Mouse (Mus musculus) forebrain, embryonic 16.5 days (tissue): ENCODE data around the gene Ctf2. TPM values are rescaled to one million over a fixed set of nuclear protein-coding genes. Genes with fewer than 3 reads are reported as not detected.
"Not testable (repeated sequence)": the region's sequence is repeated elsewhere in the genome, so short reads cannot be mapped to it uniquely, and the experiment has no call there.

Experiments used
- ATAC-seq: fragments of 200-750 bp; cut with Nextera tagmentation; 2 replicates; pipeline ENCODE4 v1.8.0; 2017; ENCODE audit warnings: mild to moderate bottlenecking, moderate library complexity
- H3K27ac ChIP-seq: fragments of 300-500 bp; sonication (generic); 2 replicates; pipeline ENCODE4 v1.5.1; 2014; ENCODE audit warnings: low read length, control low read depth
- H3K27me3 ChIP-seq: fragments of 300-500 bp; sonication (generic); replicated peaks from 2 replicates; pipeline ENCODE4 v1.6.1; 2014; ENCODE audit warnings: low read length; ENCODE audit not compliant: control insufficient read depth, insufficient read depth
- H3K36me3 ChIP-seq: fragments of 300-500 bp; sonication (generic); 2 replicates; pipeline ENCODE4 v1.6.1; 2014; ENCODE audit not compliant: control insufficient read depth, insufficient read depth
- H3K4me1 ChIP-seq: fragments of 300-500 bp; sonication (generic); replicated peaks from 2 replicates; pipeline ENCODE4 v1.6.1; 2014; ENCODE audit warnings: low read length; ENCODE audit not compliant: control insufficient read depth, insufficient read depth
- H3K4me2 ChIP-seq: fragments of 300-500 bp; sonication (generic); 2 replicates; pipeline ENCODE4 v1.6.1; 2014; ENCODE audit warnings: mild to moderate bottlenecking, low read length, control low read depth
- H3K4me3 ChIP-seq: fragments of 300-500 bp; sonication (generic); replicated peaks from 2 replicates; pipeline ENCODE4 v1.5.1; 2014; ENCODE audit warnings: mild to moderate bottlenecking, low read length, control low read depth
- H3K9ac ChIP-seq: fragments of 300-500 bp; sonication (generic); replicated peaks from 2 replicates; pipeline ENCODE4 v1.6.1; 2014; ENCODE audit warnings: low read depth, low read length, control low read depth
- H3K9me3 ChIP-seq: fragments of 300-500 bp; sonication (generic); 2 replicates; pipeline ENCODE4 v1.6.1; 2016; ENCODE audit warnings: low read length; ENCODE audit not compliant: control insufficient read depth
- WGBS: fragments of 180-500 bp; shearing (Covaris S2); extraction: QIAGEN DNeasy Blood & Tissue Kit; methylation state at CpG from one replicate; pipeline ENCODE4 v1.1.7; 2014; 5-methylcytosine and 5-hydroxymethylcytosine counted together
- polyA plus RNA-seq: library from polyadenylated mRNA; unstranded; fragments of >200 nt; fragmentation: Nextera tagmentation; extraction: Ambion mirVana; gene quantifications from 2 replicates; pipeline ENCODE4 v1.2.1, GENCODE M21; 2015

Gene Ctf2
- 0.11 and 0.17 TPM in 2 replicates for polyA plus RNA-seq

GRCm38 (mm10) chr7:127732066-127732465, at the start of gene Ctf2:
Ctf2 (minus strand) TSS chr7:127732166.
- not testable (repeated sequence) for H3K27me3 ChIP-seq, H3K4me2 ChIP-seq, H3K4me3 ChIP-seq, H3K9ac ChIP-seq, H3K9me3 ChIP-seq, H3K4me1 ChIP-seq, H3K36me3 ChIP-seq, H3K27ac ChIP-seq, ATAC-seq
- WGBS = no CpG with 5 or more reads among the region's 5 CpGs

GRCm38 (mm10) chr7:127778350-127778749, 46.4 kb upstream of the Ctf2 start:
- H3K4me2 ChIP-seq = peak overlapping the region; percentile 89
- H3K27ac ChIP-seq = no peak overlapping the region
- peaks cover 14% of the 10 kb centered on the region for H3K4me1 ChIP-seq
- no peak for ATAC-seq
- peak overlapping the region; percentile 82; the same call in 1 of the 2 replicates for H3K9ac ChIP-seq
- peaks cover 16% of the 10 kb centered on the region for H3K36me3 ChIP-seq
- H3K4me3 ChIP-seq = peak overlapping the region; percentile 84
- H3K27me3 ChIP-seq = no peaks in the 10 kb centered on the region
- WGBS = 84% methylated on average over 4 of the region's 4 CpGs
- no peaks in the 10 kb centered on the region for H3K9me3 ChIP-seq

- peak overlapping the region; percentile 89 for H3K4me2 ChIP-seq
- peak; percentile 26 for ATAC-seq
- peaks cover 14% of the 10 kb centered on the region for H3K4me1 ChIP-seq
- H3K9ac ChIP-seq = peak overlapping the region; percentile 82
- no peaks in the 10 kb centered on the region for H3K27me3 ChIP-seq
- peak overlapping the region; percentile 84 for H3K4me3 ChIP-seq
- no peaks in the 10 kb centered on the region for H3K9me3 ChIP-seq
- peaks cover 16% of the 10 kb centered on the region for H3K36me3 ChIP-seq
- 3% methylated on average over 55 of the region's 66 CpGs for WGBS
- peak overlapping the region; percentile 98 for H3K27ac ChIP-seq
Measured at GRCm38 (mm10) chr7:127777474-127778266, 45.7 kb upstream of the Ctf2 start.

- H3K36me3 ChIP-seq = peaks cover 13% of the 10 kb centered on the region
- peak overlapping the region; percentile 82 for H3K9ac ChIP-seq
- H3K27ac ChIP-seq = peak overlapping the region; percentile 98
- H3K4me3 ChIP-seq = peak overlapping the region; percentile 84
- 0% methylated on average over 48 of the region's 70 CpGs for WGBS
- H3K27me3 ChIP-seq = no peaks in the 10 kb centered on the region
- H3K4me2 ChIP-seq = peak overlapping the region; percentile 64
- no peaks in the 10 kb centered on the region for H3K9me3 ChIP-seq
- peaks cover 14% of the 10 kb centered on the region for H3K4me1 ChIP-seq
- peak; percentile 93 for ATAC-seq
Measured at GRCm38 (mm10) chr7:127776878-127777473, 45.0 kb upstream of the Ctf2 start.

- peak within 1 kb of the TSS; percentile 82 for H3K9ac ChIP-seq
- H3K27me3 ChIP-seq = no peaks in the 10 kb centered on the region
- peak within 1 kb of the TSS; percentile 89 for H3K4me2 ChIP-seq
- peaks cover 10% of the 10 kb centered on the region for H3K36me3 ChIP-seq
- H3K4me3 ChIP-seq = peak within 1 kb of the TSS; percentile 84
- H3K27ac ChIP-seq = peak within 1 kb of the TSS; percentile 98
- WGBS = 0% methylated on average over 23 of the region's 23 CpGs
- H3K9me3 ChIP-seq = no peaks in the 10 kb centered on the region
- ATAC-seq = peak; percentile 76
- peaks cover 14% of the 10 kb centered on the region for H3K4me1 ChIP-seq
Measured at GRCm38 (mm10) chr7:127776426-127776825, 44.5 kb upstream of the Ctf2 start, which contains the start of gene Setd1a. Setd1a (plus strand) TSS chr7:127776670.

GRCm38 (mm10) chr7:127775837-127776236, 43.9 kb upstream of the Ctf2 start:
- not testable (repeated sequence) for H3K36me3 ChIP-seq, ATAC-seq, H3K27me3 ChIP-seq, H3K9me3 ChIP-seq
- peak overlapping the region; percentile 82 for H3K9ac ChIP-seq
- peak overlapping the region; percentile 98 for H3K27ac ChIP-seq
- WGBS = 72% methylated on average over 7 of the region's 7 CpGs
- peak overlapping the region; percentile 84 for H3K4me3 ChIP-seq
- peaks cover 14% of the 10 kb centered on the region for H3K4me1 ChIP-seq
- H3K4me2 ChIP-seq = peak overlapping the region; percentile 64

GRCm38 (mm10) chr7:127773664-127774384, 41.9 kb upstream of the Ctf2 start:
- no peaks in the 10 kb centered on the region for H3K27me3 ChIP-seq
- no peak overlapping the region for H3K4me3 ChIP-seq
- no peak overlapping the region for H3K27ac ChIP-seq
- H3K4me2 ChIP-seq = no peak overlapping the region
- WGBS = 38% methylated on average over 9 of the region's 9 CpGs
- peaks cover 32% of the 10 kb centered on the region for H3K4me1 ChIP-seq
- no peak overlapping the region for H3K9ac ChIP-seq
- no peaks in the 10 kb centered on the region for H3K9me3 ChIP-seq
- no peaks in the 10 kb centered on the region for H3K36me3 ChIP-seq
- ATAC-seq = no peak

GRCm38 (mm10) chr7:127772557-127772956, 40.6 kb upstream of the Ctf2 start:
- Histone ChIP-seq H3K4me2 (no peak overlapping the region), H3K27me3 (no peaks in the 10 kb centered on the region), H3K4me1 (peaks cover 27% of the 10 kb centered on the region), H3K36me3 (peaks cover 3% of the 10 kb centered on the region), H3K9me3 (no peaks in the 10 kb centered on the region), H3K9ac (no peak overlapping the region), H3K27ac (no peak overlapping the region), H3K4me3 (no peak overlapping the region)
- WGBS = 94% methylated on average over 1 of the region's 1 CpGs
- ATAC-seq = no peak

GRCm38 (mm10) chr7:127772080-127772479, 40.1 kb upstream of the Ctf2 start:
- Histone ChIP-seq H3K4me1 (peaks cover 27% of the 10 kb centered on the region), H3K36me3 (peaks cover 6% of the 10 kb centered on the region), H3K27ac (no peak overlapping the region), H3K9ac (no peak overlapping the region), H3K27me3 (no peaks in the 10 kb centered on the region), H3K4me3 (no peak overlapping the region), H3K9me3 (no peaks in the 10 kb centered on the region), H3K4me2 (no peak overlapping the region)
- 82% methylated on average over 3 of the region's 3 CpGs for WGBS
- no peak for ATAC-seq
